Comparison of ENCODE assay signal across 16 mouse cellular contexts in the genomic region with DNA sequence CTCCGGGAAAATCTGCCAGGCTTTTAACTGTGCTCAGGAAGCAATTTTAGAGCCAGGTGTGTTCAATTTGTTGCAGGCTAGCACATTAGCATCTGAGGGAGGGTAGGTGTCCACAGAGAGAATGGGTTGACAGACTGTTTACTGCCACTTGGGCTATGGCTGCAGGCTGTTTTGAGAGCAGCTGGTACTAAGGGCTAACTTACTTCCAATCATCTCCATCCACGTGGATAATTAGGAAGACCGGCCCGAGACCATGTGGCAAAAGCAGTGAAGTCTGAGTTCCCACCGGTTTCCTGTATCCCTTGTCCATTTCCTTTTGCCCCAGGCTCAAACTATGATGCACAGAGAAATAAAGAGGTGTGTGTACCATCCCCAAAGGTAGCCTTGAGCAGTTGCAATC.
DNase-seq lines count a peak whose midpoint lies in the region; ATAC-seq and TF ChIP-seq lines count a peak whose summit lies in the region.
"Had no signal": no experiment of that assay in that cellular context is flagged by ENCODE, and none has a peak within 500 bp of the region (broad histone marks: within the 10 kb centered on the region; RNA-seq: fewer than 3 reads in every experiment).

No protein-coding gene starts in this region.

- H3K9me3 ChIP-seq in hindbrain, postnatal 0 days (ENCODE audit: low read length) = no peaks in the 10 kb centered on the region
- H3K9me3 ChIP-seq in liver, embryonic 12.5 days (replicated peaks) = no peaks in the 10 kb centered on the region
- H3K9me3 ChIP-seq: limb, embryonic 13.5 days had no signal

- no peak overlapping the region for H3K9ac ChIP-seq in hindbrain, postnatal 0 days (replicated peaks; ENCODE audit: low read length)
- H3K9ac ChIP-seq in liver, embryonic 12.5 days = no peak overlapping the region
- H3K9ac ChIP-seq: limb, embryonic 13.5 days; liver, postnatal 0 days had no signal

- no peak for TF ChIP-seq CTCF in hindbrain, postnatal 0 days (IDR thresholded peaks at IDR 0.05; ENCODE audit: low read depth)

- H3K27ac ChIP-seq in hindbrain, postnatal 0 days = no peak overlapping the region
- no peak overlapping the region for H3K27ac ChIP-seq in liver, embryonic 12.5 days
- H3K27ac ChIP-seq: heart, adult 2 months; limb, embryonic 13.5 days had no signal

- H3K4me3 ChIP-seq in hindbrain, postnatal 0 days (ENCODE audit: low read length) = no peak overlapping the region
- no peak overlapping the region for H3K4me3 ChIP-seq in liver, embryonic 12.5 days
- H3K4me3 ChIP-seq: heart, adult 2 months; limb, embryonic 13.5 days had no signal

- WGBS in hindbrain, postnatal 0 days = 52% methylated on average over 5 of the region's 5 CpGs
- 63% methylated on average over 5 of the region's 5 CpGs for WGBS in liver, embryonic 12.5 days (ENCODE audit: insufficient replicate concordance)

- H3K27me3 ChIP-seq in hindbrain, postnatal 0 days (ENCODE audit: insufficient read depth, low read length) = no peaks in the 10 kb centered on the region
- no peaks in the 10 kb centered on the region for H3K27me3 ChIP-seq in liver, embryonic 12.5 days (replicated peaks)
- H3K27me3 ChIP-seq: Patski had no signal

- H3K4me1 ChIP-seq in hindbrain, postnatal 0 days (ENCODE audit: insufficient read depth, low read length) = no peaks in the 10 kb centered on the region
- H3K4me1 ChIP-seq in liver, embryonic 12.5 days = no peaks in the 10 kb centered on the region

- no peak overlapping the region for H3K4me2 ChIP-seq in hindbrain, postnatal 0 days (ENCODE audit: low read depth, low read length)
- H3K4me2 ChIP-seq in liver, embryonic 12.5 days = no peak overlapping the region
- H3K4me2 ChIP-seq: limb, embryonic 13.5 days had no signal

- peak; percentile 61; the same call in 1 of the 2 replicates for ATAC-seq in hindbrain, postnatal 0 days
- ATAC-seq in liver, embryonic 12.5 days = no peak
- ATAC-seq: intestine, embryonic 16.5 days; liver, postnatal 0 days; Patski had no signal

- H3K36me3 ChIP-seq in hindbrain, postnatal 0 days (ENCODE audit: insufficient read depth, low read length) = no peaks in the 10 kb centered on the region
- no peaks in the 10 kb centered on the region for H3K36me3 ChIP-seq in liver, embryonic 12.5 days
- H3K36me3 ChIP-seq: limb, embryonic 13.5 days had no signal

- peak; percentile 10 to 18 for DNase-seq in cerebellum, postnatal 14 days
- DNase-seq in cerebellum, adult 11-12 months = no peak
- peak; percentile 17 for DNase-seq in retina, postnatal 1 day
- DNase-seq in retina, embryonic 14.5 days (ENCODE audit: low spot score) = no peak
- DNase-seq in hindbrain, postnatal 0 days (ENCODE audit: low spot score) = peak; percentile 24
- no peak for DNase-seq in heart, adult 18-20 months
- DNase-seq in urinary bladder, adult 18-20 months (ENCODE audit: low spot score in 2 of 2) = no peak
- DNase-seq: cerebellum, postnatal 25 days; heart, adult 2 months; heart, postnatal 10 days; kidney, postnatal 14 days; liver, postnatal 0 days had no signal

Comparison
In these comparisons a context has a peak if more than half of its experiments do, and no peak if none do; other contexts are left out.
1. DNase-seq: peak in cerebellum, postnatal 14 days (2 of 2), retina, postnatal 1 day (single experiment) and hindbrain, postnatal 0 days (single experiment); none in cerebellum, adult 11-12 months (single experiment), retina, embryonic 14.5 days (single experiment), heart, adult 18-20 months (0 of 2) and urinary bladder, adult 18-20 months (0 of 2).